Mouse (Mus musculus) myocyte (in vitro differentiated cells): ENCODE results near the gene Pmpcb. TPM values are rescaled to one million over a fixed set of nuclear protein-coding genes. Genes with fewer than 3 reads are reported as not detected.

Source experiments
- H3K27me3 ChIP-seq: one replicate; pipeline ENCODE4 v1.6.1; 2011; ENCODE audit not compliant: control insufficient read depth, insufficient read depth, insufficient read length
- H3K36me3 ChIP-seq: one replicate; pipeline ENCODE4 v1.6.1; 2011; ENCODE audit not compliant: control insufficient read depth, insufficient read depth
- H3K4me2 ChIP-seq: one replicate; pipeline ENCODE4 v1.6.1; 2011; ENCODE audit warnings: low read depth, control low read depth
- H3K4me3 ChIP-seq: one replicate; pipeline ENCODE4 v1.5.1; 2011; ENCODE audit warnings: mild to moderate bottlenecking, control low read depth, moderate library complexity
- H3K79me2 ChIP-seq: one replicate; pipeline ENCODE4 v1.6.1; 2011; ENCODE audit not compliant: control insufficient read depth, insufficient read depth
- H3ac ChIP-seq: one replicate; pipeline ENCODE4 v1.6.1; 2011; ENCODE audit not compliant: control insufficient read depth, insufficient read length
- CEBPB ChIP-seq: IDR thresholded peaks from 2 replicates; pipeline ENCODE4 v1.6.1; 2011; ENCODE audit warnings: mild to moderate bottlenecking, moderate library complexity; ENCODE audit not compliant: poor library complexity, insufficient read depth, severe bottlenecking
- E2F4 ChIP-seq: IDR thresholded peaks from one replicate; pipeline ENCODE4 v1.6.1; 2011; ENCODE audit warnings: mild to moderate bottlenecking, control low read depth, moderate library complexity; ENCODE audit not compliant: insufficient read depth
- MAX ChIP-seq: IDR thresholded peaks from one replicate; pipeline ENCODE4 v1.6.1; 2011; ENCODE audit warnings: low read depth, mild to moderate bottlenecking, control low read depth
- MYOD1 ChIP-seq, 3 experiments: IDR thresholded peaks; one replicate each; pipeline ENCODE4 v1.6.1; 2011; ENCODE audit warnings: control low read depth in 2 of 3, low read depth in 2 of 3, mild to moderate bottlenecking in 2 of 3, moderate library complexity in 1 of 3; ENCODE audit not compliant: insufficient read length in 2 of 3, control insufficient read depth in 1 of 3
- MYOG ChIP-seq, 3 experiments: IDR thresholded peaks; one replicate each; pipeline ENCODE4 v1.6.1; 2011; ENCODE audit warnings: control low read depth in 2 of 3, low read depth in 2 of 3, mild to moderate bottlenecking in 2 of 3; ENCODE audit not compliant: insufficient read length in 2 of 3, control insufficient read depth in 1 of 3, insufficient read depth in 1 of 3
- POLR2A ChIP-seq: IDR thresholded peaks from one replicate; pipeline ENCODE4 v1.6.1; 2011; ENCODE audit warnings: low read depth, mild to moderate bottlenecking, control low read depth, moderate library complexity; ENCODE audit not compliant: insufficient read length
- POLR2AphosphoS2 ChIP-seq: IDR thresholded peaks from one replicate; pipeline ENCODE4 v1.6.1; 2011; ENCODE audit warnings: low read depth, control low read depth; ENCODE audit not compliant: insufficient read length
- REST ChIP-seq: IDR thresholded peaks from one replicate; pipeline ENCODE4 v1.6.1; 2011; ENCODE audit warnings: mild to moderate bottlenecking, control low read depth, moderate library complexity; ENCODE audit not compliant: insufficient read depth, insufficient read length
- SRF ChIP-seq: IDR thresholded peaks from one replicate; pipeline ENCODE4 v1.6.1; 2011; ENCODE audit warnings: low read depth; ENCODE audit not compliant: control insufficient read depth, insufficient read length
- TCF12 ChIP-seq: IDR thresholded peaks from one replicate; pipeline ENCODE4 v1.6.1; 2011; ENCODE audit warnings: mild to moderate bottlenecking, control low read depth; ENCODE audit not compliant: poor library complexity, insufficient read depth, severe bottlenecking
- TCF3 ChIP-seq: IDR thresholded peaks from one replicate; pipeline ENCODE4 v1.6.1; 2011; ENCODE audit warnings: low read depth, control low read depth; ENCODE audit not compliant: insufficient read length
- USF1 ChIP-seq: IDR thresholded peaks from one replicate; pipeline ENCODE4 v1.6.1; 2011; ENCODE audit warnings: low read depth, mild to moderate bottlenecking, control low read depth, moderate library complexity
- polyA plus RNA-seq: library from polyadenylated mRNA; unstranded; fragments of >200 nt; fragmentation: generic; extraction: Trizol; gene quantifications from one replicate; pipeline ENCODE4 v1.2.1, GENCODE M21; 2012; ENCODE audit warnings: missing spikeins

Pmpcb gene
- polyA plus RNA-seq, 1 experiment: 126 TPM

DNA sequence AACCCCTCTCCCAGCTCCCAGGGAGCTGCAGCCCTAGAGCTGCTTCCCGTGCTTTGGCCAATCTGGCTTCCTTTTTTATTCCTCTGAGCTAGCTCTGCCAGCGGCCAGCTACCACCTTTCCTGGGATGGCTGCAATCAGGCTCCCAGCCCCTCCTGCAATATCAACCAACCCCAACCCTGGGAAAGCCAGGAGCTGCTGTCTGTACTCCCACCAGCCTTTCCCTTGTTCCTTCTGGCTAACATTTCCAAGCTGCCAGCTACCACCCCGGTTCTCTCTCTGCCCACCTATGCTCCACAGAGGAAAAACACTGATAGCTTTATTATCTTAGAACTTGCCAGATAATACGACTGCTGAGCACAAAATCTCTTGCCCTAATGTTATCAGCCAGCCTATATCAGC is 67.9 kb downstream of the Pmpcb start:
- Histone ChIP-seq H3K27me3 (no peaks in the 10 kb centered on the region), H3K36me3 (peaks cover 33% of the 10 kb centered on the region), H3K4me3 (no peak overlapping the region), H3ac (no peak overlapping the region), H3K79me2 (peaks cover 3% of the 10 kb centered on the region), H3K4me2 (no peak overlapping the region)
- TF ChIP-seq TCF12: no peak
- no peak for TF ChIP-seq TCF3
- no peak for TF ChIP-seq MAX
- TF ChIP-seq MYOG (IDR thresholded peaks at IDR 0.05; ENCODE audit: control insufficient read depth in 1 of 3, insufficient read depth in 1 of 3, insufficient read length in 2 of 3, low read depth in 2 of 3): no peak
- TF ChIP-seq E2F4: no peak
- TF ChIP-seq USF1: no peak
- TF ChIP-seq SRF: no peak
- no peak for TF ChIP-seq MYOD1 (IDR thresholded peaks at IDR 0.05; ENCODE audit: control insufficient read depth in 1 of 3, insufficient read length in 2 of 3, low read depth in 2 of 3)
- no peak for TF ChIP-seq POLR2AphosphoS2
- TF ChIP-seq POLR2A: no peak
- TF ChIP-seq REST: no peak
- no peak for TF ChIP-seq CEBPB

Other genes with a start within 250 kb of the Pmpcb start
- gene Lrrc17, start 193.6 kb upstream of the Pmpcb start, polyA plus RNA-seq: 70.3 TPM
- 0.19 TPM for gene Fbxl13, start 91.5 kb upstream of the Pmpcb start, polyA plus RNA-seq
- gene Armc10, start 91.3 kb upstream of the Pmpcb start, polyA plus RNA-seq: 10.1 TPM
- 0.66 TPM for gene Napepld, start 35.7 kb upstream of the Pmpcb start, polyA plus RNA-seq
- gene Dnajc2, start 48.1 kb downstream of the Pmpcb start, polyA plus RNA-seq: 15.4 TPM
- gene Psmc2, start 48.1 kb downstream of the Pmpcb start, polyA plus RNA-seq: 196 TPM
- not detected for gene Slc26a5, start 128.5 kb downstream of the Pmpcb start, polyA plus RNA-seq